Mouse (Mus musculus) cerebellum, adult 2 months (tissue): ENCODE results near the gene Ina.

Experiments used
- CTCF ChIP-seq: fragments of 200-500 bp; IDR thresholded peaks from 2 replicates; pipeline ENCODE4 v1.5.1; 2011; ENCODE audit warnings: low read depth, mild to moderate bottlenecking, control low read depth, low read length, moderate library complexity, borderline replicate concordance; ENCODE audit not compliant: insufficient read depth
- POLR2A ChIP-seq: fragments of 200-500 bp; IDR thresholded peaks from 2 replicates; pipeline ENCODE4 v1.6.1; 2011; ENCODE audit warnings: low read length, control low read depth, borderline replicate concordance; ENCODE audit not compliant: insufficient read depth

DNA sequence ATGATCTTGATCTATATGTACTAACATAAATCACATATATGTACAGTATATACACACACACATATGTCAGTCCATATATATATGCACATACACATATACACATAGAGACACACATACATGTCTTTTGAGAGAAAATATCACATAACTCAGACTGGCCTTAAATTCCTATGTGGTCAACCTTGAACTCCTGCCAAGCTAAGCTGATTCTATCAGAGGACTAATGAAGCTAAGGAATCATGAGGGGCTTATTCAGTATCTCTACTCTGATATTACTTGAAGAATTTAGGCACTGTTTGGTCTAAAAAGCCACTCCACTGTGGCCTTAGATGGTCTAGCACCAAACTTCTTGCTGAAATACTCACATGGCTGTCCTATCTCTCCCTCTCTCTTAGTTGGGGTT lies 49.0 kb upstream of the Ina start:
- TF ChIP-seq POLR2A (no peak), CTCF (no peak)
